Mouse (Mus musculus) hindbrain, embryonic 11.5 days (tissue): ENCODE measurements around the gene Nat8f5. TPM values are rescaled to one million over a fixed set of nuclear protein-coding genes. Genes with fewer than 3 reads are reported as not detected.
"Not testable (repeated sequence)": the region's sequence is repeated elsewhere in the genome, so short reads cannot be mapped to it uniquely, and the experiment has no call there.

ENCODE experiments used
- ATAC-seq: fragments of 200-750 bp; cut with Nextera tagmentation; 2 replicates; pipeline ENCODE4 v1.8.0; 2017; ENCODE audit warnings: mild to moderate bottlenecking, moderate TSS enrichment, moderate library complexity; ENCODE audit not compliant: low FRiP score
- DNase-seq: peaks from one replicate; pipeline ENCODE4 v3.0.0-alpha.2; 2015; ENCODE audit warnings: low spot score
- H3K27ac ChIP-seq: fragments of 300-500 bp; sonication (generic); 2 replicates; pipeline ENCODE4 v1.5.1; 2014; ENCODE audit warnings: mild to moderate bottlenecking, low read depth, low read length
- H3K27me3 ChIP-seq: fragments of 300-500 bp; sonication (generic); 2 replicates; pipeline ENCODE4 v1.6.1; 2014; ENCODE audit warnings: mild to moderate bottlenecking, low read length, moderate library complexity, mixed read lengths; ENCODE audit not compliant: control insufficient read depth, insufficient read depth
- H3K36me3 ChIP-seq: fragments of 300-500 bp; sonication (generic); 2 replicates; pipeline ENCODE4 v1.6.1; 2014; ENCODE audit warnings: mild to moderate bottlenecking, low read length, moderate library complexity, mixed read lengths; ENCODE audit not compliant: control insufficient read depth, insufficient read depth
- H3K4me1 ChIP-seq: fragments of 300-500 bp; sonication (generic); replicated peaks from 2 replicates; pipeline ENCODE4 v1.6.1; 2014; ENCODE audit warnings: low read length, mixed read lengths; ENCODE audit not compliant: control insufficient read depth, insufficient read depth
- H3K4me2 ChIP-seq: fragments of 300-500 bp; sonication (generic); replicated peaks from 2 replicates; pipeline ENCODE4 v1.6.1; 2014; ENCODE audit warnings: mild to moderate bottlenecking, low read depth, low read length
- H3K4me3 ChIP-seq: fragments of 300-500 bp; sonication (generic); 2 replicates; pipeline ENCODE4 v1.5.1; 2014; ENCODE audit warnings: low read depth, low read length
- H3K9ac ChIP-seq: fragments of 300-500 bp; sonication (generic); 2 replicates; pipeline ENCODE4 v1.6.1; 2014; ENCODE audit warnings: low read depth, low read length
- H3K9me3 ChIP-seq: fragments of 300-500 bp; sonication (generic); 2 replicates; pipeline ENCODE4 v1.6.1; 2016; ENCODE audit warnings: low read length; ENCODE audit not compliant: control insufficient read depth
- WGBS: fragments of 180-500 bp; shearing (Covaris S2); extraction: QIAGEN DNeasy Blood & Tissue Kit; methylation state at CpG from one replicate; pipeline ENCODE4 v1.1.7; 2014; 5-methylcytosine and 5-hydroxymethylcytosine counted together
- polyA plus RNA-seq: library from polyadenylated mRNA; unstranded; fragments of >200 nt; fragmentation: Nextera tagmentation; extraction: Ambion mirVana; gene quantifications from 2 replicates; pipeline ENCODE4 v1.2.1, GENCODE M21; 2014

Gene Nat8f5
- polyA plus RNA-seq, 1 experiment from 2014 or later, result not detected

DNA sequence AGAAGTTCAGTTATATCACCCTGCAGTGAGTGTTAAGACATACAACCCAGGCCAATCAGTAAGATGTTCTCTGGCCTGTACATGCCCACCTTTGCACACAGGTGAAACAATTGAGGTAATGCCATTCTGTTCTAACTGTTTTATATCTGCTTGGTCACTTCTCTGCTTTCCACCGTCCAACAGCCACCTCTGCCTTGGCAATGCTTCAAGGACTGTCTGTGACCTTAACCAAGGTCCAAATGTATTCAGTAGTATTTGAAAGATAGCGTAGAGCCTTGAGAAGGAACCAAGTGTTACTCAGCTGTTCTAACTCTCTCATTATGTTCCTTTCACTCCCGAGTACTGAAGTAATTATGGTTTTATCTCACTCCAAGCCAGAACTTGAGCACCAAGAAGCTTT lies 41.8 kb upstream of the Nat8f5 start:
- Histone ChIP-seq H3K9ac (no peak overlapping the region), H3K27me3 (no peaks in the 10 kb centered on the region), H3K36me3 (no peaks in the 10 kb centered on the region), H3K4me2 (no peak overlapping the region), H3K4me3 (no peak overlapping the region), H3K4me1 (no peaks in the 10 kb centered on the region), H3K9me3 (no peaks in the 10 kb centered on the region), H3K27ac (no peak overlapping the region)
- no peak for DNase-seq
- ATAC-seq, result no peak
- 86% methylated on average over 3 of the region's 3 CpGs for WGBS

- no peak overlapping the region for H3K27ac ChIP-seq
- no peak overlapping the region for H3K4me3 ChIP-seq
- H3K9me3 ChIP-seq, result no peaks in the 10 kb centered on the region
- H3K4me2 ChIP-seq, result no peak overlapping the region
- no peaks in the 10 kb centered on the region for H3K4me1 ChIP-seq
- H3K27me3 ChIP-seq, result no peaks in the 10 kb centered on the region
- no peak overlapping the region for H3K9ac ChIP-seq
- DNase-seq (no peak), ATAC-seq (no peak)
- WGBS, result 81% methylated on average over 3 of the region's 3 CpGs
- no peaks in the 10 kb centered on the region for H3K36me3 ChIP-seq
Measured at GRCm38 (mm10) chr6:85861247-85861646, 40.5 kb upstream of the Nat8f5 start.

GRCm38 (mm10) chr6:85856194-85856678 lies 35.5 kb upstream of the Nat8f5 start:
- H3K27ac ChIP-seq, result no peak overlapping the region
- no peaks in the 10 kb centered on the region for H3K27me3 ChIP-seq
- no peaks in the 10 kb centered on the region for H3K9me3 ChIP-seq
- no peak overlapping the region for H3K9ac ChIP-seq
- H3K4me3 ChIP-seq, result no peak overlapping the region
- no peaks in the 10 kb centered on the region for H3K36me3 ChIP-seq
- 64% methylated on average over 1 of the region's 1 CpGs for WGBS
- no peaks in the 10 kb centered on the region for H3K4me1 ChIP-seq
- ATAC-seq (no peak), DNase-seq (no peak)
- no peak overlapping the region for H3K4me2 ChIP-seq

- H3K9me3 ChIP-seq, result no peaks in the 10 kb centered on the region
- 84% methylated on average over 3 of the region's 3 CpGs for WGBS
- no peak for DNase-seq
- H3K4me3 ChIP-seq, result no peak overlapping the region
- no peaks in the 10 kb centered on the region for H3K36me3 ChIP-seq
- no peak overlapping the region for H3K27ac ChIP-seq
- H3K27me3 ChIP-seq, result no peaks in the 10 kb centered on the region
- no peaks in the 10 kb centered on the region for H3K4me1 ChIP-seq
- no peak for ATAC-seq
- no peak overlapping the region for H3K4me2 ChIP-seq
- no peak overlapping the region for H3K9ac ChIP-seq
Measured at GRCm38 (mm10) chr6:85853481-85853880, 32.7 kb upstream of the Nat8f5 start.

- Histone ChIP-seq H3K27ac (no peak overlapping the region), H3K9me3 (no peaks in the 10 kb centered on the region), H3K4me2 (no peak overlapping the region), H3K4me1 (no peaks in the 10 kb centered on the region), H3K36me3 (no peaks in the 10 kb centered on the region), H3K27me3 (no peaks in the 10 kb centered on the region), H3K9ac (no peak overlapping the region), H3K4me3 (no peak overlapping the region)
- WGBS, result 89% methylated on average over 7 of the region's 7 CpGs
- ATAC-seq (no peak), DNase-seq (no peak)
Measured at GRCm38 (mm10) chr6:85851062-85851773, 30.4 kb upstream of the Nat8f5 start.

GRCm38 (mm10) chr6:85849240-85849639 lies 28.5 kb upstream of the Nat8f5 start:
- Histone ChIP-seq H3K4me2 (no peak overlapping the region), H3K36me3 (no peaks in the 10 kb centered on the region), H3K4me3 (no peak overlapping the region), H3K4me1 (no peaks in the 10 kb centered on the region), H3K9me3 (no peaks in the 10 kb centered on the region), H3K27ac (no peak overlapping the region), H3K27me3 (no peaks in the 10 kb centered on the region), H3K9ac (no peak overlapping the region)
- no peak for ATAC-seq
- 22% methylated on average over 2 of the region's 2 CpGs for WGBS
- no peak for DNase-seq

GRCm38 (mm10) chr6:85848140-85848539 lies 27.4 kb upstream of the Nat8f5 start:
- no peak overlapping the region for H3K9ac ChIP-seq
- H3K4me3 ChIP-seq, result no peak overlapping the region
- H3K36me3 ChIP-seq, result no peaks in the 10 kb centered on the region
- no peak overlapping the region for H3K27ac ChIP-seq
- H3K27me3 ChIP-seq, result no peaks in the 10 kb centered on the region
- 92% methylated on average over 4 of the region's 4 CpGs for WGBS
- ATAC-seq, result no peak
- H3K4me2 ChIP-seq, result no peak overlapping the region
- H3K9me3 ChIP-seq, result no peaks in the 10 kb centered on the region
- H3K4me1 ChIP-seq, result no peaks in the 10 kb centered on the region
- DNase-seq, result no peak

DNA sequence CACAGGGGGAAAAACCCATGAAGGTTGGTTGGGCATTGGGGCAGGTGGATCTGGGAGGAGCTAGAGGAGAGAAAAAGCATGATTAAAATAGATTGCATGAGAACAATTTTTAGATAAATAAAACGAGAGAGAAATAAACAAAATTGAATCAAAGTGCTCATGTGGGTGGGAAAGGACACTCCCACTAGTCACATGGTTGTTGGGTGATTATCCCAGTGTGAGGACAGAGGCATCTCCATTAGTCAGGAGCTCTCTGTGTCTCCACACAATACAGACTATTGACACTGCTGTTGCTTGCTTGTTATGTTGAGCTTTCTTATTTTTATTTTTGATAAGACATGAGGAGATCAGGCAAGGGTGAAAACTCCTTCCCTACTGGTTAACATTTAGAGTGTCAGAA lies 26.1 kb upstream of the Nat8f5 start:
- Histone ChIP-seq H3K9ac (no peak overlapping the region), H3K4me3 (no peak overlapping the region), H3K4me2 (no peak overlapping the region), H3K27me3 (no peaks in the 10 kb centered on the region), H3K27ac (no peak overlapping the region), H3K9me3 (no peaks in the 10 kb centered on the region), H3K36me3 (no peaks in the 10 kb centered on the region), H3K4me1 (no peaks in the 10 kb centered on the region)
- no peak for DNase-seq
- ATAC-seq, result no peak
- 59% methylated on average over 1 of the region's 1 CpGs for WGBS

GRCm38 (mm10) chr6:85843677-85844458 lies 23.1 kb upstream of the Nat8f5 start:
- WGBS, result 60% methylated on average over 24 of the region's 25 CpGs
- H3K36me3 ChIP-seq, ATAC-seq, H3K9me3 ChIP-seq, H3K27ac ChIP-seq, H3K4me2 ChIP-seq, DNase-seq, H3K27me3 ChIP-seq, H3K4me1 ChIP-seq, H3K4me3 ChIP-seq, H3K9ac ChIP-seq: not testable (repeated sequence)
